Mouse (Mus musculus): ENCODE data around the gene Slc24a2. TPM values are rescaled to one million over a fixed set of nuclear protein-coding genes. Genes with fewer than 3 reads are reported as not detected.

Gene Slc24a2
- polyA plus RNA-seq, 1 experiment from 2014 or later = 1.0 TPM

DNA sequence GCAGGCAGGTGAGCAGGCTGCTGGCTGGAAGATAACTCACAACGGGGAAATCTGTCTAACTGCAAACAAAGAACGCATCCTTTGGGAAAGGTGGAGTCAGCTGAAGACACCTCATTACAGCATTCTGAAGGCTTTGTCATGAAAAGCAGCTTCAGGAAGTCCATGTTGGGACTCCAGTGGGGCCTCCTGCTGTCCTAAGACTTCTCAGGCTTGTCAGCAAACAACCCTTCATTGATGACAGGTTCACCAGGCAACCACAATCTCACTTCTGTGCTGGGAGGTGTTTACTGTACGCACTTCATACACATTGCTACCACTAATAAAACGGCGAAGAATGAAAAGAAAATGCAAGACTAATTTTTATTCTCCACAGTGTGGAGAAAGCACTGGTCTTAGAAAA lies 165.1 kb downstream of the Slc24a2 start:
- H3K36me3 ChIP-seq (replicated peaks) = no peaks in the 10 kb centered on the region
- no peak overlapping the region for H3K27ac ChIP-seq
- no peaks in the 10 kb centered on the region for H3K9me3 ChIP-seq
- H3K27me3 ChIP-seq = no peaks in the 10 kb centered on the region
- H3K4me1 ChIP-seq = peaks cover 7% of the 10 kb centered on the region; the same call in 1 of the 2 replicates
- no peak for ATAC-seq (ENCODE audit: low FRiP score)
- no peak overlapping the region for H3K4me3 ChIP-seq (replicated peaks)
- 87% methylated on average over 5 of the region's 5 CpGs for WGBS
- no peak overlapping the region for H3K4me2 ChIP-seq
- H3K9ac ChIP-seq = no peak overlapping the region

- Histone ChIP-seq H3K9ac (no peak overlapping the region), H3K9me3 (no peaks in the 10 kb centered on the region), H3K27ac (no peak overlapping the region), H3K4me2 (no peak overlapping the region), H3K4me1 (peaks cover 7% of the 10 kb centered on the region; the same call in 1 of the 2 replicates), H3K4me3 (replicated peaks) (no peak overlapping the region), H3K27me3 (no peaks in the 10 kb centered on the region), H3K36me3 (replicated peaks) (no peaks in the 10 kb centered on the region)
- 86% methylated on average over 2 of the region's 2 CpGs for WGBS
- no peak for ATAC-seq (ENCODE audit: low FRiP score)
Measured at GRCm38 (mm10) chr4:87064561-87064960, 165.7 kb downstream of the Slc24a2 start.

GRCm38 (mm10) chr4:87062771-87063253 lies 167.5 kb downstream of the Slc24a2 start:
- no peak for ATAC-seq (ENCODE audit: low FRiP score)
- no peak overlapping the region for H3K27ac ChIP-seq
- 74% methylated on average over 6 of the region's 6 CpGs for WGBS

GRCm38 (mm10) chr4:87061696-87062095 lies 168.6 kb downstream of the Slc24a2 start:
- Histone ChIP-seq H3K4me3 (replicated peaks) (no peak overlapping the region), H3K4me2 (no peak overlapping the region), H3K9ac (no peak overlapping the region), H3K27ac (no peak overlapping the region), H3K9me3 (no peaks in the 10 kb centered on the region), H3K4me1 (peaks cover 12% of the 10 kb centered on the region), H3K27me3 (no peaks in the 10 kb centered on the region), H3K36me3 (replicated peaks) (no peaks in the 10 kb centered on the region)
- no peak for ATAC-seq (ENCODE audit: low FRiP score)
- WGBS = 71% methylated on average over 2 of the region's 2 CpGs

More at GRCm38 (mm10) chr4:87062771-87063253, 167.5 kb downstream of the Slc24a2 start:
- no peaks in the 10 kb centered on the region for H3K36me3 ChIP-seq (replicated peaks)
- no peaks in the 10 kb centered on the region for H3K27me3 ChIP-seq
- H3K9ac ChIP-seq = no peak overlapping the region
- H3K4me3 ChIP-seq (replicated peaks) = no peak overlapping the region
- peaks cover 10% of the 10 kb centered on the region for H3K4me1 ChIP-seq
- H3K9me3 ChIP-seq = no peaks in the 10 kb centered on the region
- H3K4me2 ChIP-seq = no peak overlapping the region

DNA sequence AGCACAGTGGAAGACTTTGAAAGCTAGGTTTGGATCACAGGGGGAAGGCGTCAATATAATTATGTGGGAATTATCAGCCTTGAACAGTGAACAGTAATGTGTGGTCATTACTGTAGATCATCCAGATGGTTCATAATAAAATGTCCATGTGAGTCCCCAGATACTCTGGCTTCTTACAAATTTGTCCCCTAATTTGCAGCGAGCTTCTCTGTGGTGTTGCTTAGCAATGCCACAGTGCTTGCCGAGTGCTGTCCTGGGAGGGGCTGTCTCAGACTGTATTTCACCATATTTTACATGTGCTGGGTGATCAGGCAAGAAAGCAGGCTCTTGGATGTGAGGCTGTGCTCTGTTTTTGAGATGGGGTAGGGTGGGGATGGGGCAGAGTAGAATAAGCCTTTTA lies 172.7 kb downstream of the Slc24a2 start:
- Histone ChIP-seq H3K4me3 (replicated peaks) (no peak overlapping the region), H3K27me3 (no peaks in the 10 kb centered on the region), H3K9ac (no peak overlapping the region), H3K27ac (no peak overlapping the region; the same call in 1 of the 2 replicates), H3K4me2 (no peak overlapping the region), H3K36me3 (replicated peaks) (no peaks in the 10 kb centered on the region), H3K4me1 (peaks cover 12% of the 10 kb centered on the region), H3K9me3 (no peaks in the 10 kb centered on the region)
- peak; percentile 68 for ATAC-seq (ENCODE audit: low FRiP score)
- 57% methylated on average over 3 of the region's 3 CpGs for WGBS

DNA sequence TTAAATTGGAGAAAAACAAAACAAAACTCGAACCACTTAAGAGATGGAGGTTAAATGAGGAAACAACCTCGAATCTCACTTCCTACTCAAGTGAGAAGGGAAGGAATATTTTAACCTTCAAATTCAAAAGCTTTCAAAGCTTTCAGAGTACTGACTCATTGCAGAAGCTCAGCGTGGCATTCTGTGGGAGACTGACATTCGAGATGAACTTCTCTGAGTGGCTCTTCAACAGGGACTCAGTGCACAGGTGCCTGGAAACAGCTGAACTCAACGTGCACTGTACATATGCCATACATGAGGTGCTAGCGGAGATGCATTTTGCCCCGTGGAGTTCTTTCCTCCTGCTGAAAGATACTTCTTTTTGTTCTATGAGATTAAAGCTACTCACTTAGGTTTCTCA lies 174.5 kb downstream of the Slc24a2 start:
- no peak overlapping the region for H3K4me2 ChIP-seq
- no peaks in the 10 kb centered on the region for H3K36me3 ChIP-seq (replicated peaks)
- H3K4me1 ChIP-seq = peaks cover 6% of the 10 kb centered on the region
- 83% methylated on average over 7 of the region's 7 CpGs for WGBS
- H3K9ac ChIP-seq = no peak overlapping the region
- H3K9me3 ChIP-seq = no peaks in the 10 kb centered on the region
- H3K27me3 ChIP-seq = no peaks in the 10 kb centered on the region
- H3K4me3 ChIP-seq (replicated peaks) = no peak overlapping the region
- ATAC-seq (ENCODE audit: low FRiP score) = no peak
- no peak overlapping the region for H3K27ac ChIP-seq

- 89% methylated on average over 5 of the region's 5 CpGs for WGBS
- Histone ChIP-seq H3K9ac (no peak overlapping the region), H3K4me2 (no peak overlapping the region), H3K4me1 (peaks cover 3% of the 10 kb centered on the region), H3K27me3 (no peaks in the 10 kb centered on the region), H3K27ac (no peak overlapping the region), H3K9me3 (no peaks in the 10 kb centered on the region), H3K4me3 (replicated peaks) (no peak overlapping the region), H3K36me3 (replicated peaks) (no peaks in the 10 kb centered on the region)
- ATAC-seq (ENCODE audit: low FRiP score) = no peak
Measured at GRCm38 (mm10) chr4:87052881-87053280, 177.4 kb downstream of the Slc24a2 start.

DNA sequence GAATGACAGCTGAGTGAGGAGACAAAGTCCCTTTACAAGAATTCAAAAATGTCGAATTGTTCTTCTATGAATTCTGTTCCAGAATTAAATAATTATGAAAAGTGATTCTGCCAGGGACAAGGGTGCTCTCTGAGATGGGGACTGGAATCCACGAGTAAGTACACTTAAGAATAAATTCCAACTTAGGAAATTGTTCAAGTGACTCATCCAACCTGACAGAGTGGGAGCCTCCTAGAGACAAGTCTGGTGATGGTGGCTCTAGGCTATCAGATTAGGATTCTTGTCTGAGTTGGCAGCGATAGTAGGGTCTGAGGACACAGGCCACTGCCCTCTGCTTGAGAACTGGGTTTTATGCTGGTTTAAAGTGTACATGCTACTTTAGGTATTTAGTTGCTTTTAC lies 181.2 kb downstream of the Slc24a2 start:
- Histone ChIP-seq H3K36me3 (replicated peaks) (no peaks in the 10 kb centered on the region), H3K4me3 (replicated peaks) (no peak overlapping the region), H3K27ac (no peak overlapping the region), H3K27me3 (no peaks in the 10 kb centered on the region), H3K4me1 (no peaks in the 10 kb centered on the region), H3K9ac (no peak overlapping the region), H3K9me3 (no peaks in the 10 kb centered on the region), H3K4me2 (no peak overlapping the region)
- WGBS = 78% methylated on average over 3 of the region's 3 CpGs
- no peak for ATAC-seq (ENCODE audit: low FRiP score)

- 83% methylated on average over 2 of the region's 2 CpGs for WGBS
- H3K4me3 ChIP-seq (replicated peaks) = no peak overlapping the region
- H3K4me2 ChIP-seq = no peak overlapping the region
- H3K27me3 ChIP-seq = no peaks in the 10 kb centered on the region
- H3K4me1 ChIP-seq = no peaks in the 10 kb centered on the region
- ATAC-seq (ENCODE audit: low FRiP score) = no peak
- no peak overlapping the region for H3K9ac ChIP-seq
- H3K36me3 ChIP-seq (replicated peaks) = no peaks in the 10 kb centered on the region
- no peak overlapping the region for H3K27ac ChIP-seq
- H3K9me3 ChIP-seq = no peaks in the 10 kb centered on the region
Measured at GRCm38 (mm10) chr4:87047131-87047530, 183.1 kb downstream of the Slc24a2 start.

DNA sequence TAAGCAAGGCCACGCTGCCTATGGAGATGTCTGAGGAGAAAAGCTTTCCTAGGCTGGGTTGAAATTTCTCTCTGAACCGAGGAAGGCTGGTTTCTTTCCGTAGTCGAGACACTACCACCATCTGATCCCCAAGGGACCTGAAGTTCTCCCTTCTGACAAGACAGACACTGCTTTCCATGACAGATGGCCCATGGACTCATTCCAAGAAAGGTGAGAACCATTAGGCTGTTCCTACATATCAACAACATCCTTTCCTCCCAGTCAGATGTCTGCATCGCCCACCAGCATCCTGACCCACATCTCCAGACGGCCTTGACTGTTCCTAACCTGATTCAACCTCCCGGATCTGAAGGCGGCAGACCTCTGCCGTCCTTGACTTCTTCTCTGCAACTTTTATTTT lies 187.0 kb downstream of the Slc24a2 start:
- Histone ChIP-seq H3K4me2 (no peak overlapping the region), H3K27ac (no peak overlapping the region), H3K4me1 (no peaks in the 10 kb centered on the region), H3K9ac (no peak overlapping the region), H3K36me3 (replicated peaks) (no peaks in the 10 kb centered on the region), H3K9me3 (no peaks in the 10 kb centered on the region), H3K4me3 (replicated peaks) (no peak overlapping the region), H3K27me3 (no peaks in the 10 kb centered on the region)
- ATAC-seq (ENCODE audit: low FRiP score) = no peak
- WGBS = 86% methylated on average over 9 of the region's 9 CpGs

DNA sequence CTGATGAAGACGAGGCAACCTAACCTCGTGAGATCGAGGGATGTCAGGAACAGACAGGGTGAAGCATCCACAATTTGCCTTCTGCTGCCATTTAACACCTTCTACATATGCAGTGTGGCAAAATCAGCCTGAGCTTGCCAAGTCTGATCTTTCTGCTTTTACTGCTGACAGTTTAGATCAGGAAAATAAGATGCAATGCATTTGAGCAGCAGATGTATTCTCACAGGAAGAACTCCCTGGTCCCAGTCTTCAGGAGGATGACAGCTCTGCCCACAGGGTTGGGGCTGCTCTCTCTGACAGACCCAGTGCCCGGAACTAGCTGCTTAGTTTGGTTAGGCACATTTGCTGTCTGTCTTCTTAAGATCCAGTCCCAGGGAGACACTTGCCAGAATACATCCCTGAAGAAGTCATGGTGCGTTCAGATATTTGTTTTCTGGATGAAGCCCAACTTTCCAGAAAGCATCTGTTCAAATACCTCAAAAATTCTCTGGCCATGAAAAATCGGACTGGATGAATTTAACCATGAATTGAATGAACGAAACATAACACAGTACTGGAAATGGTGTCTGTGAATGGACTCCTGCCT lies 188.8 kb downstream of the Slc24a2 start:
- H3K4me2 ChIP-seq = no peak overlapping the region
- H3K9ac ChIP-seq = no peak overlapping the region
- H3K27ac ChIP-seq = no peak overlapping the region
- no peaks in the 10 kb centered on the region for H3K9me3 ChIP-seq
- WGBS = 77% methylated on average over 7 of the region's 7 CpGs
- ATAC-seq (ENCODE audit: low FRiP score) = no peak
- H3K4me1 ChIP-seq = no peaks in the 10 kb centered on the region
- no peaks in the 10 kb centered on the region for H3K36me3 ChIP-seq (replicated peaks)
- H3K27me3 ChIP-seq = no peaks in the 10 kb centered on the region
- no peak overlapping the region for H3K4me3 ChIP-seq (replicated peaks)

DNA sequence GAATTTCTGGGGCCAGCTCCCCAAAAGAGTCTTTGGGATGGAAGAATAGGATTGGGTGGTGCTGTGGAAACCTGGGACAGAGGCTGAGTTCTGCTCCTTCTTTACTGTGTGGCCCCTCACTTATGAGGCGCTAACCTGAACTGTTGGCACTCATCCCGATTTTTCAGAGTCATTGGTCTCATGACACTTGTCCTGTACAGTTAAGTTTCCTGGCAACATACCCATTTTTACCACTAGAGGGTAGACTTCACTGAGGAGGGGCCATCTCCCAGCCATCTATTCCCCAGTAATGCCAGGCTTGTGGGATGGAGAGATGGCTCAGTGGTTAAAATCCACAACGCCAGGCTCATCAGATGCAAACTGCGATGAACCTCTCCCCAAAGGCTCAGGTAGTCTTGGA lies 192.7 kb downstream of the Slc24a2 start:
- Histone ChIP-seq H3K4me1 (no peaks in the 10 kb centered on the region), H3K9ac (no peak overlapping the region), H3K27me3 (no peaks in the 10 kb centered on the region), H3K9me3 (no peaks in the 10 kb centered on the region), H3K4me3 (replicated peaks) (no peak overlapping the region), H3K27ac (no peak overlapping the region), H3K4me2 (no peak overlapping the region), H3K36me3 (replicated peaks) (no peaks in the 10 kb centered on the region)
- ATAC-seq (ENCODE audit: low FRiP score) = no peak
- WGBS = 71% methylated on average over 4 of the region's 4 CpGs

- Histone ChIP-seq H3K4me2 (no peak overlapping the region), H3K36me3 (replicated peaks) (no peaks in the 10 kb centered on the region), H3K4me3 (replicated peaks) (no peak overlapping the region), H3K27me3 (no peaks in the 10 kb centered on the region), H3K27ac (no peak overlapping the region), H3K9me3 (no peaks in the 10 kb centered on the region), H3K4me1 (no peaks in the 10 kb centered on the region), H3K9ac (no peak overlapping the region)
- 68% methylated on average over 5 of the region's 5 CpGs for whole genome bisulfite sequencing
- no peak for ATAC-seq (ENCODE audit: low FRiP score)
Measured at GRCm38 (mm10) chr4:87036507-87036906, 193.8 kb downstream of the Slc24a2 start.
